Comparison of ENCODE assay signal across 18 mouse cellular contexts in the genomic region with DNA sequence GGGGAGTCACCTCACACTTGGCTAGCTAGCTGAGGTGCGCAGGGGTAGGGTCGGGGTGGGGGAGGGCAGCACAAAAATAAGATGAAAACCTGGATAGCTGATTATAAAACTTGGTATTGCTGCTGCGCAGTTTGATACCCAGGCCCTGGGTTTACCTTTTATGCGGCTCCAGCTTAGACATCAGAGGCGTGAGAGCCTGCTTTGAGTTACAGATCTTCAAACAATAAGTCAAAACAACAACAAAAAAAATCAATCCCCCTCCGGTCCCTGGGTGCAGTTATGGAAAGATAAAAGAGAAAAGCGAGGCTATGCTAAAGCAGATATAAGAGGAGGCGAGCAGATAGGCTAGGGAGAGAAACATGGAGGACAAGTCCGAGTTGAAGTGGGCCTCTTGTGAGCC. TPM values are rescaled to one million over a fixed set of nuclear protein-coding genes. Genes with fewer than 3 reads are reported as not detected.
A peak's percentile ranks its signal among the peaks of the same experiment; 100 is the strongest.
DNase-seq lines count a peak whose midpoint lies in the region; ATAC-seq lines count a peak whose summit lies in the region.
"Had no signal": no experiment of that assay in that cellular context is flagged by ENCODE, and none has a peak within 500 bp of the region (broad histone marks: within the 10 kb centered on the region; RNA-seq: fewer than 3 reads in every experiment).

No protein-coding gene starts in this region.

- no peaks in the 10 kb centered on the region for H3K36me3 ChIP-seq in heart, embryonic 14.5 days (ENCODE audit: control insufficient read depth, insufficient read depth, low read length)
- peaks cover 11% of the 10 kb centered on the region for H3K36me3 ChIP-seq in embryonic facial prominence, embryonic 10.5 days (replicated peaks)
- no peaks in the 10 kb centered on the region for H3K36me3 ChIP-seq in limb, embryonic 11.5 days (ENCODE audit: control insufficient read depth, insufficient read depth, low read length)
- H3K36me3 ChIP-seq: forebrain, embryonic 15.5 days; hindbrain, embryonic 10.5 days; limb, embryonic 15.5 days had no signal

- H3K27me3 ChIP-seq in heart, embryonic 14.5 days (ENCODE audit: control insufficient read depth, insufficient read depth, low read length): no peaks in the 10 kb centered on the region
- H3K27me3 ChIP-seq in embryonic facial prominence, embryonic 10.5 days (replicated peaks; ENCODE audit: low read depth, poor library complexity, severe bottlenecking): no peaks in the 10 kb centered on the region
- no peaks in the 10 kb centered on the region for H3K27me3 ChIP-seq in limb, embryonic 11.5 days (ENCODE audit: control insufficient read depth, insufficient read depth, low read length)
- H3K27me3 ChIP-seq: forebrain, embryonic 15.5 days; limb, embryonic 15.5 days had no signal

- ATAC-seq in heart, embryonic 14.5 days (ENCODE audit: insufficient number of reproducible peaks, insufficient read depth, low FRiP score, low read depth): no peak
- ATAC-seq in limb, embryonic 11.5 days (ENCODE audit: insufficient number of reproducible peaks, low FRiP score, low TSS enrichment, low read depth): no peak
- ATAC-seq: liver, postnatal 0 days had no signal

- no peaks in the 10 kb centered on the region for H3K9me3 ChIP-seq in heart, embryonic 14.5 days (ENCODE audit: control insufficient read depth, low read length)
- no peaks in the 10 kb centered on the region for H3K9me3 ChIP-seq in embryonic facial prominence, embryonic 10.5 days
- no peaks in the 10 kb centered on the region for H3K9me3 ChIP-seq in limb, embryonic 11.5 days (ENCODE audit: control insufficient read depth, low read length)
- H3K9me3 ChIP-seq: forebrain, embryonic 15.5 days; hindbrain, embryonic 10.5 days; limb, embryonic 15.5 days had no signal

- H3K9ac ChIP-seq in heart, embryonic 14.5 days (ENCODE audit: low read length): no peak overlapping the region
- H3K9ac ChIP-seq in limb, embryonic 11.5 days (ENCODE audit: low read length): no peak overlapping the region
- H3K9ac ChIP-seq: forebrain, embryonic 15.5 days; limb, embryonic 15.5 days; liver, postnatal 0 days had no signal

- no peak for DNase-seq in heart, adult 8-10 months (ENCODE audit: low spot score)
- no peak for DNase-seq in embryonic facial prominence, embryonic 10.5 days (ENCODE audit: low spot score)
- no peak for DNase-seq in limb, embryonic 11.5 days (ENCODE audit: low spot score)
- no peak for DNase-seq in spleen, postnatal 4 days (ENCODE audit: low spot score in 2 of 2)
- DNase-seq in urinary bladder, adult 2 months (ENCODE audit: low spot score): no peak
- no peak for DNase-seq in left cerebral cortex, postnatal 25 days (ENCODE audit: low spot score in 2 of 2)
- DNase-seq: adrenal gland, postnatal 10 days; cerebellum, adult 18-20 months; kidney, adult 18-20 months; kidney, postnatal 25 days; liver, postnatal 0 days; lung, postnatal 36 days; right cerebral cortex, adult 18-20 months had no signal

- no peak overlapping the region for H3K4me3 ChIP-seq in heart, embryonic 14.5 days (ENCODE audit: control insufficient read depth in 1 of 2, insufficient read depth in 1 of 2, low read depth in 1 of 2, low read length in 2 of 2)
- H3K4me3 ChIP-seq in embryonic facial prominence, embryonic 10.5 days: no peak overlapping the region
- no peak overlapping the region for H3K4me3 ChIP-seq in limb, embryonic 11.5 days (ENCODE audit: low read depth, low read length)
- H3K4me3 ChIP-seq: forebrain, embryonic 15.5 days; limb, embryonic 15.5 days had no signal

- H3K27ac ChIP-seq in heart, embryonic 14.5 days (replicated peaks in 1 of 2; ENCODE audit: control insufficient read depth in 1 of 2, insufficient read depth in 1 of 2, low read depth in 2 of 2, low read length in 2 of 2): no peak overlapping the region; a peak in 1 of 4 replicates
- H3K27ac ChIP-seq in embryonic facial prominence, embryonic 10.5 days (replicated peaks): peak overlapping the region; percentile 40
- H3K27ac ChIP-seq in limb, embryonic 11.5 days (replicated peaks; ENCODE audit: low read depth, low read length): 0 out of 2 replicates have a peak overlapping the region, but pooled peaks have one; percentile 36
- H3K27ac ChIP-seq: hindbrain, embryonic 10.5 days had no signal

- H3K4me1 ChIP-seq in heart, embryonic 14.5 days (ENCODE audit: control insufficient read depth in 2 of 2, insufficient read depth in 2 of 2, low read length in 2 of 2): peaks cover 22 to 33% of the 10 kb centered on the region in 2 experiments
- H3K4me1 ChIP-seq in embryonic facial prominence, embryonic 10.5 days: peaks cover 80% of the 10 kb centered on the region
- H3K4me1 ChIP-seq in limb, embryonic 11.5 days (ENCODE audit: control insufficient read depth, insufficient read depth, low read length): peaks cover 33% of the 10 kb centered on the region

- intact Hi-C loops in left cerebral cortex, postnatal 25 days (cut with DNase I): no loop called here

- 0 out of 2 replicates have a peak overlapping the region, but pooled peaks have one; percentile 46 for H3K4me2 ChIP-seq in heart, embryonic 14.5 days (ENCODE audit: low read length)
- H3K4me2 ChIP-seq in limb, embryonic 11.5 days (ENCODE audit: low read depth, severe bottlenecking): no peak overlapping the region
- H3K4me2 ChIP-seq: forebrain, embryonic 15.5 days; limb, embryonic 15.5 days had no signal

- WGBS in heart, embryonic 14.5 days: 34% methylated on average over 9 of the region's 9 CpGs
- WGBS in embryonic facial prominence, embryonic 10.5 days: 78% methylated on average over 9 of the region's 9 CpGs
- WGBS in limb, embryonic 11.5 days: 80% methylated on average over 9 of the region's 9 CpGs

RNA-seq across cellular contexts. Expression of a gene that starts 28.0 kb away (rescaled TPM):
- 5.3 and 5.6 TPM in 2 replicates for polyA plus RNA-seq in heart, embryonic 14.5 days (2014; fragmentation: Nextera tagmentation; extraction: Ambion mirVana)
- under 1 TPM in 3 of 4 experiments, not detected in 1; 0.14 to 0.31 (median 0.26) TPM for total RNA-seq in heart, adult 8-10 months (2022)
- polyA plus RNA-seq in embryonic facial prominence, embryonic 10.5 days (2016; fragmentation: Nextera tagmentation; extraction: Ambion mirVana): 51.2 and 61.3 TPM in 2 replicates
- 60.8 and 68.4 TPM in 2 replicates for polyA plus RNA-seq in limb, embryonic 11.5 days (2014; fragmentation: Nextera tagmentation; extraction: Ambion mirVana)
- 2.3 and 4.0 TPM in 2 replicates for polyA plus RNA-seq in urinary bladder, adult 2 months (2012; rRNA removed)
- 1 to 10 TPM; 6.3 to 6.4 TPM for total RNA-seq in left cerebral cortex, postnatal 25 days (2021)
- total RNA-seq: granulocyte monocyte progenitor cell, adult 5-6 weeks had no signal

Comparison
In these comparisons a context has a peak if more than half of its experiments do, and no peak if none do; other contexts are left out.
1. H3K27ac ChIP-seq: peak in embryonic facial prominence, embryonic 10.5 days (single experiment) and limb, embryonic 11.5 days (single experiment); none in heart, embryonic 14.5 days (0 of 2).